Mouse (Mus musculus) cerebellum, adult 9-11 months (tissue): ENCODE results near the gene Gm39566.
A peak's percentile ranks its signal among the peaks of the same experiment; 100 is the strongest.

Experiments
- DNase-seq: peaks from one replicate; pipeline ENCODE4 v3.0.0; 2022

The Gm39566 gene

DNA sequence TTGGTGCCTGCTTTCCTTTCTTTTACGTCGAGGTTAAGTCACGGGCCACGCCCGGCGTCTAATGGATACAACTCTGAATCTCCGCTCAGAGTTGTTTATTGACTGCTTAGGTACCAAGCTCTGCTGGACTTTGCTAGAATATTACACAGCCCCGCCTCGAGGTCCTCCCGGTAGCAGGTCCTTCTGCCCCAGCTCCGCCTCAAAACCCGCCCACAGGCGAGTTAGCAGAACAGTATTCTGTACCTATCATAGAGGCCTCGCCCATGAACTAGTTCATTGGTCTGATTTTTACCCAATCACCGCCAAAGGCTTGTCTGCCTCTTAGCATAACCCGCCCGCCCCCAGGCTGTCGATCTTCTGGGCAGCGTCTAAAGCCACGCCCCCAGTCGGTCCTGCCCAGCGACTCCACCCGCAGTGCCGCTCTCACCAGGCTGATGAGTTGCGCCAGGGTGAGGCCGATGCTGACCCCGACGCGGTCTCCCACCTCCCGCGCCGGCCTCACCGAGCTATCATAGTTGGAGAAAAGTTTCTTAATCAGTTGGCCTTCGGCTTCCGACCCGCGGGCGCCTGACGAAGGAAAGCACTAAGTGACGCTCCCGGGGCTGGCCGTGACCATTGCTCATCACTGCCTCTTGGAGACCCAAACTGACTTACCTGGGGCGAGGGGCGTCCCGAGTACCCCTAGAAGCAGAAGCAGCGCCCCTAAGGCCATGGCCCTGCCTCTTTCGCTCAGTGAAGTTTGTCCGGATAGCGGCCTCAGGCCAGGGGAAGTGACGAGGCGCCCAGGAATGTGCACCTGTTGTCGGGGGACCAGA lies 19.7 kb downstream of the Gm39566 start, which contains the start of gene Chrnb1:
TSS of gene Chrnb1 (minus strand) at position 776 of the 815 bp plus-strand sequence.
- peak; percentile 95 for DNase-seq

DNA sequence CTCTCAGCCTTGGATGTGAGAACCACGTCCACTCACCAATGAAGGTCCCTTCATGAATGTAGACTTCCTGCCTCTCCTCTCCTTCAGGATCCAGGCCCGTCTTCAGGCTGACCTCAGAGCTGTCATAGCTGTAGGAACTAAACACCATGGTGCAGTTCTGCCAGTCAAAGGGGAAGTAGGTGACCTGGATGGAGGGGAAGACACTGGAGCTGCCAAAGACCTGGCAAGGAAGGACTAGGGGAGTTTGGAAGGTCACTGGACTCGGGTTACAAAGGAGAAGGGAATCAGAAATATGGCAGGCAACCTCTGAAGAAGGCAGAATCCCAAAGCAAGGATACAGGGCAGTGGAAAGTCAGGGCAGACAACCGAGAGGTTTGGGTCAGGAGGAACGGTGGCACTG lies 21.7 kb downstream of the Gm39566 start:
- no peak for DNase-seq

- DNase-seq: no peak
Measured at GRCm38 (mm10) chr11:69791420-69791819, 23.7 kb downstream of the Gm39566 start.

DNA sequence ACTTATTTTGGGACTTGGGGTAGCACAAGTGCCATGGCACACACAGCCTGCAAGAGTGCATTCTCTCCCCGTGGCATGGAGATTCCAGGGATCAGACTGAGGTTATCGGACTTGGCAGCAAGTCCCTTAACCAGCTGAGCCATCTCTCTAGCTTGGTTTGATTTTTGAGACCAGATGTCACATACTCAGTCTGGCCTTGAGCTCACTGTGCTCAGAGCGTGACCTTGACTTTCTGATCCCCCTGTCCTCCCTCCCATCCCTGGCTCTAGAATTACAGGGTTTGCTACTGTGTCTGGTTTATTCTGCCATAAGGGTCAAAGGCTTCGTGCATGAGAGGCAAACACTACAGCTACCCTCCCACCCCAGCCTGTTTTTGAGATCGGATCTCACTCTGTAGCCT lies 25.7 kb downstream of the Gm39566 start:
- DNase-seq: no peak

DNA sequence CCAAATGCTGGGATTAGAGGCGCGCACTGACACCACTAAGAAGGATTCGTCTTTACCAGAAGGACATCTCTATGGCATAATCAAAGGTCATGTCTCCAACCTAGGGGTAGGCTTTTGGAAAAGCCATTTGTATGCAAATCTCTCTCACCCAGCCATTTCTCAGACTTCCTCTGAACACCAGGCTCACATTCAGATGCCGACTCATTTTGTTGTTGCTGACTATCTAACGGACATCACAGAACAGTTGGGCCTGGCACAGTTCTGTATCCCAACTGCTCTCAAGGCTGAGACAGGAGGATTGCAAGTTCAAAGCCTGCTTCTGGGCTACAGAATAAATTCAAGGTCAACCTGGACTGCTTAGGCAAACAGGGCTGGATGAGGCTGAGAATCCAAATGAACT lies 27.8 kb downstream of the Gm39566 start:
- no peak for DNase-seq

DNA sequence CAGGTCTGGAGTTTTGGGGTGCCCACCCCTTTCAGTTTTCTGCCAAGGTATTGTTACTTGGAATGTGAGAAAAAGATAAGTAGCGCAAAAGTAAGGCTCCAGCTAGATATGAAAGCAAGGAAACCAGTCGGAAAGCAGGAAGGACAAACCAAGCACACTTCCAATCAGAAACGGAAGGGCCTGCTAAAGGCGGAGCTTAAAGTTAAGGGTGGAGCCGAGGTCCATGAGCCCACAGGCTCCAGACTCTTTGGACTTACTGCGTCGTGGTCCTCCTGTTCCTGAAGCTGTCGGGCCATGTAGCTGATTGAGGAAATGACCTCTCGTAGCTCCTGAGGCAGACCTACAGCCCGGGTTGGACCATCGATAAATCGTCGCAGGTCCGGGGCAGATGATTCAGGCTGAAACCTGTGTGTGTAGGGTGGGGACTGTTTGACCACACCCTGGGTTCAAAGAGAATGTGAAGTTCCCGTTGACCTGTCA lies 30.3 kb downstream of the Gm39566 start:
- no peak for DNase-seq

DNA sequence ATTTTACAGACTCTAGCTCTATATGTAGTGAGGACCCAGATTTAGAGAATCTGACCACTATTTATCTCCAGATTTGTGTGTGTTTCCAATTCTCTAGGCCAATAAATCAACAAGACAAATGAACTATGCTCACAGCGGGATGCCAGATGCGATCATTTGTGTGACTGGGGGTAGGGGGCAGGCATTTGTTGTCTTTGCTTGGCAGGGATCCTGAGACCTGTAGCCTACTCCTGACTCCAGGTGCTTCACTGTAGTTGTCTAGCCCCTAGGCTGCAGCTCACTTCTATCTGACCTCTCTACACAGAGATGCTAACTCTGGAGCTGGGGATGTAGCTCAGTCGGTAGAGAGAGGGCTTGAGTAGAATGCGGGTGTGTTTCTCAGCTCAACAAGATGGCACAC lies 33.3 kb downstream of the Gm39566 start:
- no peak for DNase-seq

DNA sequence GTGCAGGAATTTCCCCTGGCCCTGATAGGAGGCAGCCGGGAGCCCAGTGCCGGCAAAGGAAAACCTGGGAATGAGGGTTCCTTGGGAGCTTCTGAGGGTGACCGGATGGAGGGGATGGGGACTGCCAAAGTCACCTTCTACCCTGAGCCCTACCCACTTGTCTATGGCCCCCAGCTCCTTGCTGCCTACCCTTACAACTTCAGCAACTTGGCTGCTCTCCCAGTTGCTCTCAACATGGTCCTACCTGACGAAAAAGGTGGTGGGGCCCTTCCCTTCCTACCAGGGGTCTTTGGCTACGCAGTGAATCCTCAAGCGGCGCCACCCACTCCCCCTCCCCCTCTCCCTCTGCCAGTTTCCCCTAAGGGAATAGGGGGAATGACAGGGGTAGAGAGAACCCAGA lies 36.1 kb downstream of the Gm39566 start:
- peak; percentile 49 for DNase-seq

- DNase-seq: peak; percentile 65
Measured at GRCm38 (mm10) chr11:69778258-69778982, 36.7 kb downstream of the Gm39566 start.

DNA sequence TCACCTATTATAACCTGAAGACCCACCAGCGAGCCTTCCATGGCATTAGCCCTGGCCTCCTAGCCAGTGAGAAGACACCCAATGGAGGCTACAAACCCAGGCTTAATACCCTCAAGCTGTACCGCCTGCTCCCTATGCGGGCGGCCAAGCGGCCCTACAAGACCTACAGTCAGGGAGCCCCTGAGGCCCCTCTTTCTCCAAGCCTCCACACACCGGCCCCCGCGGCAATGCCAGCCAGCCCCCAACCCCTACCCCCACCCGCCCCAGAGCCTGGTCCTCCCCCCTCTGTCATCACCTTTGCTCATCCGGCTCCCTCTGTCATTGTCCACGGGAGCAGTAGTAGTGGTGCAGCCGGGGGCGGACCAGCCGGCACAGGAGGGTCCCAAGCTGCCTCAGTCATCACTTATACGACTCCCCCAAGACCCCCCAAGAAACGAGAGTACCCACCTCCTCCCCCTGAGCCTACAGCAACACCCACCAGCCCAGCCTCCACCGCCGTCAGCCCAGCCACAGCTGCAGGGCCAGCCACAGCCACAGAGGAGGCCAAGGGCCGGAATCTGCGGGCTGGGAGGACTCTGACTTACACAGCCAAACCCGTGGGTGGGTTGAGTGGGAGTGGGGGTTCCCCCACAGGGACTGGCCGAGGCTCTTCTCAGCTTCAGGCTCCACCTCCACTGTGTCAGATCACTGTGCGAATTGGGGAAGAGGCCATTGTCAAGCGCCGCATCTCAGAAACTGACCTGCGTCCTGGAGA lies 37.4 kb downstream of the Gm39566 start:
- no peak for DNase-seq

DNA sequence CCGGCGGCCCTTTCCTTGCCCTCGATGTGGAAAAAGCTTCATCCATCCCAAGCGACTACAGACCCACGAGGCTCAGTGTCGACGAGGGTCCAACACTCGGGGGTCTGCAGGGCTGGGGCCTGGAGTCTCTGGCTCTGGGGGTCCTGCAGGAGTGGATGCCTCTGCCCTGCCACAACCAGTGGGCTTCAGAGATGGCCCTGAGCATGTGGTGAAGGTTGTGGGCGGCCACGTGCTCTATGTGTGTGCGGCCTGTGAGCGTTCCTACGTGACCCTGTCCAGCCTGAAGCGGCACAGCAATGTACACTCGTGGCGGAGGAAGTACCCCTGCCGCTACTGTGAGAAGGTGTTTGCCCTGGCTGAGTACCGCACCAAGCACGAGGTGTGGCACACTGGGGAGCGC lies 38.6 kb downstream of the Gm39566 start:
- no peak for DNase-seq

GRCm38 (mm10) chr11:69775716-69776115 lies 39.4 kb downstream of the Gm39566 start:
- peak; percentile 49 for DNase-seq

DNA sequence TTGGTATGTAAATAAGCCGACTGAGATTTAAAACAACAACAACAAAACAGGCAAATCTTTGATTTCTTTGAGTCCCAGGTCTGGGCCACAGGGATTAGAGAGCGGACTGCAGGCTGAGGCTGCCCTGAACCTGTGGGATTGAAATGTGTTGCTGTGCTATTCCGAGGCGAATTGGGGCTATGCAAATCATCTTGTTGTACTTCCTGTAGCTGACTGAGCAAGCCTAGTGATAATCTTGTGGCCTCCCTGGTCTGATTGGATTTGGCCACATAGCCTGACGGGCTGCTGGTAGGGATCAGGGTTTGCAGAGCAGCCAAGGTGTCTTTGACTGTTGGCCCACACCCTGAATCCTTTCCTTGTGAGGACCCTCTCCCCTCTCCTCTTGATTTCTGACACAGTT lies 40.1 kb downstream of the Gm39566 start:
- DNase-seq: no peak

GRCm38 (mm10) chr11:69767625-69767909 lies 47.5 kb downstream of the Gm39566 start:
- no peak for DNase-seq

GRCm38 (mm10) chr11:69766872-69767624 lies 48.0 kb downstream of the Gm39566 start:
- DNase-seq: peak; percentile 61

- peak; percentile 85 for DNase-seq
Measured at GRCm38 (mm10) chr11:69766126-69766609, 48.9 kb downstream of the Gm39566 start.

GRCm38 (mm10) chr11:69765221-69766125 lies 49.6 kb downstream of the Gm39566 start, which contains the start of gene Zbtb4:
TSS of gene Zbtb4 (plus strand) at chr11:69765912.
- DNase-seq: peak; percentile 74

DNA sequence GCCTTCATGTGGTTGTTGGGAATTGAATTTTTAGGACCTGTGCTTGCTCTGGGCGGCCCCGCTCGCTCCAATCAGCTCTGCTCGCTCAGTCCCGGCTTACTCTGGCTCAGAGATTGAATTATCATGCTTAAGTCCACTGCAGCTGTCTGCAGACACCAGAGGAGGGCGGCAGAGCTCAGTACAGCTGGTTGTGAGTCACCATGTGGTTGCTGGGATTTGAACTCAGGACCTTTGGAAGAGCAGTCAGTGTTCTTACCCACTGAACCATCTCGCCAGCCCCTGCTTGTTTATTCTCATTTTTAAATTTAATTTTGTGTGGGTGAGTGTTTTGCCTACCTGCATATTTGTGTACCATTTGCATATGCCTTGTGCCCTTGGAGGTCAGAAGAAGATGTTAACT lies 51.5 kb downstream of the Gm39566 start:
- no peak for DNase-seq

DNA sequence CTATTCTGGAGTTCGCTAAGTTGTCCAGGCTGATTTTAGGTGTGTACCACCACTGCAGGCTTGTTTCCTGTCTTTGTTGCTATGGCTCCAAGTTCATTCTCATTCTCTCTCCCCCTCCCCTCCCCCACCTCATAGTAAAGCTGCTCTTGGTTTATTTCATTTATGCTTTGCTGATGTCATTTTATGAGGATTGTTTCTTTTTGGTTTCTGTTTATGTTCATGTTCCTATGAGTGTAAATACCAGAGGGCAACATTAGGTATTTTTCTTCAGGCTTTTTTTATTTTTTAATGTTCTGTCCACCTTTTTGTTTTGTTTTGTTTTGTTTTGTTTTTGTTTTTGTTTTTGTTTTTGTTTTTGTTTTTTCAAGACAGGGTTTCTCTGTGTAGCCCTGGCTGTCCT lies 53.2 kb downstream of the Gm39566 start, which contains the start of gene Slc35g3:
TSS of gene Slc35g3 (minus strand) at position 101 of the 400 bp plus-strand sequence.
- no peak for DNase-seq
